Mouse (Mus musculus) NIH3T3 (cell line): ENCODE data around the gene Sept6.

ENCODE experiments used
- DNase-seq: peaks from one replicate; pipeline ENCODE4 v3.0.0-alpha.2; 2012; ENCODE audit warnings: low read depth

Sept6 gene

GRCm38 (mm10) chrX:36991694-36992093 lies at the start of gene Sept6:
Gene Sept6 (minus strand): TSS chrX:36991794.
- no peak for DNase-seq

- peak; percentile 24 for DNase-seq
Measured at GRCm38 (mm10) chrX:37028378-37028777, 36.8 kb upstream of the Sept6 start.

GRCm38 (mm10) chrX:37023652-37024309 lies 32.2 kb upstream of the Sept6 start:
- no peak for DNase-seq

- peak; percentile 81 for DNase-seq
Measured at GRCm38 (mm10) chrX:37022690-37023089, 31.1 kb upstream of the Sept6 start.

GRCm38 (mm10) chrX:37019045-37019444 lies 27.5 kb upstream of the Sept6 start:
- DNase-seq, result peak; percentile 33

GRCm38 (mm10) chrX:37018150-37018654 lies 26.6 kb upstream of the Sept6 start:
- DNase-seq, result no peak

GRCm38 (mm10) chrX:37013870-37014269 lies 22.3 kb upstream of the Sept6 start:
- DNase-seq, result no peak

GRCm38 (mm10) chrX:36991039-36991438 lies 555 bp downstream of the Sept6 start:
- no peak for DNase-seq

GRCm38 (mm10) chrX:36989752-36990404 lies 1.7 kb downstream of the Sept6 start:
- DNase-seq, result no peak

GRCm38 (mm10) chrX:36989234-36989751 lies 2.3 kb downstream of the Sept6 start:
- DNase-seq, result peak; percentile 71

- peak; percentile 31 for DNase-seq
Measured at GRCm38 (mm10) chrX:36988754-36989153, 2.8 kb downstream of the Sept6 start.

GRCm38 (mm10) chrX:36987851-36988250 lies 3.7 kb downstream of the Sept6 start:
- DNase-seq, result no peak

GRCm38 (mm10) chrX:36985041-36985440 lies 6.6 kb downstream of the Sept6 start:
- DNase-seq, result no peak

GRCm38 (mm10) chrX:36983654-36984311 lies 7.8 kb downstream of the Sept6 start:
- peak; percentile 82 for DNase-seq

- peak; percentile 69 for DNase-seq
Measured at GRCm38 (mm10) chrX:36982892-36983653, 8.5 kb downstream of the Sept6 start.

- no peak for DNase-seq
Measured at GRCm38 (mm10) chrX:36980563-36981187, 10.9 kb downstream of the Sept6 start.

- DNase-seq, result no peak
Measured at GRCm38 (mm10) chrX:36977863-36978262, 13.7 kb downstream of the Sept6 start.

- no peak for DNase-seq
Measured at GRCm38 (mm10) chrX:36976980-36977379, 14.6 kb downstream of the Sept6 start.

GRCm38 (mm10) chrX:36976272-36976671 lies 15.3 kb downstream of the Sept6 start:
- no peak for DNase-seq

- no peak for DNase-seq
Measured at GRCm38 (mm10) chrX:36974905-36975304, 16.7 kb downstream of the Sept6 start.

- peak; percentile 56 for DNase-seq
Measured at GRCm38 (mm10) chrX:36972951-36973471, 18.6 kb downstream of the Sept6 start.
